ENCODE assay signal across 9 mouse cellular contexts in genomic region chr7:27310306-27310705, GRCm38 (mm10). TPM values are rescaled to one million over a fixed set of nuclear protein-coding genes. Genes with fewer than 3 reads are reported as not detected.
A peak's percentile ranks its signal among the peaks of the same experiment; 100 is the strongest.
DNase-seq lines count a peak whose midpoint lies in the region; ATAC-seq and TF ChIP-seq lines count a peak whose summit lies in the region.
"Had no signal": no experiment of that assay in that cellular context is flagged by ENCODE, and none has a peak within 500 bp of the region (broad histone marks: within the 10 kb centered on the region; RNA-seq: fewer than 3 reads in every experiment).

No protein-coding gene starts in this region.

- intact Hi-C loops in gastrocnemius, adult 2 months (cut with DNase I) = no loop called here

- peak; percentile 74 for DNase-seq in gastrocnemius, adult 2 months
- DNase-seq in gastrocnemius, adult 18-20 months (ENCODE audit: low spot score) = no peak
- DNase-seq in R1 (ENCODE audit: low read depth, low spot score) = peak; percentile 93
- DNase-seq in induced T-regulatory cell, adult 2 months (ENCODE audit: low read depth) = peak; percentile 24
- peak; percentile 53 for DNase-seq in lung, postnatal 14 days
- DNase-seq in left cerebral cortex, adult 9 months (ENCODE audit: low spot score in 2 of 2) = no peak
- no peak for DNase-seq in layer of hippocampus, adult 9-11 months

- peaks cover 13% of the 10 kb centered on the region for H3K9me3 ChIP-seq in forebrain, embryonic 13.5 days (replicated peaks)

- H3K4me1 ChIP-seq in forebrain, embryonic 13.5 days = peaks cover 17% of the 10 kb centered on the region

- H3K4me2 ChIP-seq in forebrain, embryonic 13.5 days = peak overlapping the region; percentile 63

- TF ChIP-seq CTCF in gastrocnemius, adult 2 months (IDR thresholded peaks at IDR 0.05) = no peak

- H3K4me3 ChIP-seq in gastrocnemius, adult 2 months = peak overlapping the region; percentile 53
- H3K4me3 ChIP-seq in forebrain, embryonic 13.5 days = peak overlapping the region; percentile 35

- peak; percentile 79 for ATAC-seq in forebrain, embryonic 13.5 days

- H3K27me3 ChIP-seq in forebrain, embryonic 13.5 days = 0 out of 2 replicates have a peak, but pooled peaks cover 13% of the 10 kb centered on the region

- peak overlapping the region; percentile 63 for H3K9ac ChIP-seq in forebrain, embryonic 13.5 days

- H3K36me3 ChIP-seq in forebrain, embryonic 13.5 days (ENCODE audit: poor library complexity, severe bottlenecking) = peaks cover 12% of the 10 kb centered on the region; the same call in 1 of the 2 replicates

- H3K27ac ChIP-seq in gastrocnemius, adult 2 months = peak overlapping the region; percentile 32; the same call in 1 of the 2 replicates
- H3K27ac ChIP-seq in forebrain, embryonic 13.5 days = no peak overlapping the region; the same call in 1 of the 2 replicates

- 3% methylated on average over 17 of the region's 17 CpGs for WGBS in forebrain, embryonic 13.5 days

RNA-seq across cellular contexts. Expression of gene Ltbp4, which starts 27.2 kb away (rescaled TPM):
- total RNA-seq in gastrocnemius, adult 2 months (2021) = 10 to 100 TPM; 48.0 to 81.2 TPM
- total RNA-seq in gastrocnemius, adult 18-20 months (2021) = 10 to 100 TPM; 55.8 to 66.9 TPM
- polyA plus RNA-seq in forebrain, embryonic 13.5 days (2015; fragmentation: Nextera tagmentation; extraction: Ambion mirVana) = 10.5 and 13.4 TPM in 2 replicates

RNA-seq across cellular contexts. Expression of gene Shkbp1, which starts 45.5 kb away (rescaled TPM):
- 1 to 10 TPM; 2.3 to 2.8 TPM for total RNA-seq in gastrocnemius, adult 2 months (2021)
- 1 to 10 TPM; 2.2 to 3.0 TPM for total RNA-seq in gastrocnemius, adult 18-20 months (2021)
- polyA plus RNA-seq in forebrain, embryonic 13.5 days (2015; fragmentation: Nextera tagmentation; extraction: Ambion mirVana) = 85.4 and 89.3 TPM in 2 replicates

RNA-seq across cellular contexts. Expression of gene Gm20479, which starts 46.9 kb away (rescaled TPM):
- not detected for total RNA-seq in gastrocnemius, adult 2 months (2021)
- total RNA-seq in gastrocnemius, adult 18-20 months (2021) = under 1 TPM in 1 of 2 experiments, not detected in 1; 0.57 TPM
- 0.62 TPM in 1 of 2 replicates, not detected in the other for polyA plus RNA-seq in forebrain, embryonic 13.5 days (2015; fragmentation: Nextera tagmentation; extraction: Ambion mirVana)
- total RNA-seq: MEL had no signal

RNA-seq across cellular contexts. Expression of gene Numbl, which starts 52.1 kb away (rescaled TPM):
- total RNA-seq in gastrocnemius, adult 2 months (2021) = 1 to 10 TPM; 3.8 to 4.2 TPM
- total RNA-seq in gastrocnemius, adult 18-20 months (2021) = 1 to 10 TPM; 2.2 to 2.8 TPM
- 31.1 and 32.3 TPM in 2 replicates for polyA plus RNA-seq in forebrain, embryonic 13.5 days (2015; fragmentation: Nextera tagmentation; extraction: Ambion mirVana)

Comparison
In these comparisons a context has a peak if more than half of its experiments do, and no peak if none do; other contexts are left out.
1. DNase-seq: peak in gastrocnemius, adult 2 months (single experiment), R1 (single experiment), induced T-regulatory cell, adult 2 months (single experiment) and lung, postnatal 14 days (single experiment); none in gastrocnemius, adult 18-20 months (single experiment), left cerebral cortex, adult 9 months (0 of 2) and layer of hippocampus, adult 9-11 months (single experiment).